Mouse (Mus musculus): ENCODE measurements at regions not wholly inside any gene's neighbourhood (a gene's known extent, or its start where the extent isn't known, plus 50 kb on each side); places are given as distances from the start of the nearest gene placed in this dataset.

GRCm38 (mm10) chr17:7656503-7656902, 170.6 kb downstream of the Fndc1 start:
- no peak for TF ChIP-seq POLR2A (IDR thresholded peaks at IDR 0.05; ENCODE audit: extremely low read depth, insufficient read depth, low read length)
- no peak for TF ChIP-seq CTCF (IDR thresholded peaks at IDR 0.05; ENCODE audit: low read depth, low read length)
